Mouse (Mus musculus) G1E (cell line): ENCODE measurements at regions not wholly inside any gene's neighbourhood (a gene's known extent, or its start where the extent isn't known, plus 50 kb on each side); places are given as distances from the start of the nearest gene placed in this dataset.

ENCODE experiments used
- ATAC-seq: 2 replicates; pipeline ENCODE4 v1.8.0; 2016; ENCODE audit warnings: mild to moderate bottlenecking; ENCODE audit not compliant: insufficient number of reproducible peaks, poor library complexity, low FRiP score, severe bottlenecking; ENCODE audit errors: extremely low read depth
- DNase-seq: peaks from one replicate; pipeline ENCODE4 v3.0.0; 2012; ENCODE audit warnings: low spot score
- H3K27me3 ChIP-seq: 2 replicates; pipeline ENCODE4 v1.6.1; 2012; ENCODE audit warnings: mild to moderate bottlenecking, low read length, inconsistent platforms; ENCODE audit not compliant: insufficient read depth
- H3K36me3 ChIP-seq: replicated peaks from 2 replicates; pipeline ENCODE3; 2012; ENCODE audit warnings: mild to moderate bottlenecking, inconsistent platforms
- H3K4me1 ChIP-seq: 2 replicates; pipeline ENCODE4 v1.6.1; 2012; ENCODE audit warnings: low read depth, low read length, inconsistent platforms, mixed read lengths; ENCODE audit not compliant: insufficient read depth
- H3K4me3 ChIP-seq: 2 replicates; pipeline ENCODE4 v1.5.1; 2012; ENCODE audit warnings: low read depth, mild to moderate bottlenecking, inconsistent platforms, low read length, moderate library complexity, mixed read lengths
- H3K9me3 ChIP-seq: replicated peaks from 2 replicates; pipeline ENCODE4 v1.6.1; 2012; ENCODE audit warnings: inconsistent platforms
- CTCF ChIP-seq: IDR thresholded peaks from 2 replicates; pipeline ENCODE4 v1.5.1; 2012; ENCODE audit warnings: low read depth, low read length, inconsistent platforms, mixed read lengths
- GATA1 ChIP-seq: IDR thresholded peaks from 2 replicates; pipeline ENCODE4 v1.6.1; 2012; ENCODE audit warnings: borderline replicate concordance, low read length, inconsistent platforms, mixed read lengths
- GATA2 ChIP-seq: IDR thresholded peaks from 2 replicates; pipeline ENCODE4 v1.6.1; 2012; ENCODE audit warnings: low read depth, low read length, inconsistent platforms, borderline replicate concordance
- POLR2AphosphoS5 ChIP-seq: IDR thresholded peaks from 2 replicates; pipeline ENCODE4 v1.6.1; 2012; ENCODE audit warnings: low read depth, low read length, inconsistent platforms; ENCODE audit not compliant: insufficient replicate concordance
- TAL1 ChIP-seq: conservative IDR thresholded peaks from 2 replicates; pipeline ENCODE4 v1.6.1; 2012; ENCODE audit warnings: low read depth, low read length, inconsistent platforms, mixed read lengths

DNA sequence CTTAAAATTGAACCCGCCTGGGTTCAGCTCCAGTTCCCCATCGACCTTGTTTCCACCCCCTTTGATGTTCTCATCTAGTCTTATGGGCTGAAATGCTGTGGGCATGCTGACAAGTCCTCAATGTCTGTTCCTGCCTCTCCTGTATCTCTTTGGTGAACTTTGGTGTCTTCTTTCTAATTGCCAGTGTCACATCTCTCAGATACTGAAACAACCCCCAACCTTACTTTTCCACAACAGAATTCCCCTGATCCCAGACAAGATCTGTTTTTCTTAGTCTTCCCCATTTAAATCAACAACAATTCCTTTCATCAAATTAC, 303.5 kb downstream of the Plpp3 start:
- Histone ChIP-seq H3K4me1 (no peaks in the 10 kb centered on the region), H3K9me3 (peaks cover 22% of the 10 kb centered on the region), H3K36me3 (no peaks in the 10 kb centered on the region), H3K27me3 (no peaks in the 10 kb centered on the region), H3K4me3 (no peak overlapping the region)
- DNase-seq (no peak), ATAC-seq (no peak)
- no peak for TF ChIP-seq GATA2
- TF ChIP-seq POLR2AphosphoS5: no peak

- ATAC-seq (no peak), DNase-seq (no peak)
- H3K36me3 ChIP-seq: no peaks in the 10 kb centered on the region
- H3K27me3 ChIP-seq: no peaks in the 10 kb centered on the region
- H3K4me3 ChIP-seq: no peak overlapping the region
- H3K9me3 ChIP-seq: peaks cover 26% of the 10 kb centered on the region
- TF ChIP-seq GATA2: no peak
- TF ChIP-seq TAL1: no peak
- TF ChIP-seq GATA1: no peak
- TF ChIP-seq CTCF: no peak
- no peak for TF ChIP-seq POLR2AphosphoS5
- H3K4me1 ChIP-seq: no peaks in the 10 kb centered on the region
Measured at GRCm38 (mm10) chr4:105467811-105468210, 310.7 kb downstream of the Plpp3 start.

DNA sequence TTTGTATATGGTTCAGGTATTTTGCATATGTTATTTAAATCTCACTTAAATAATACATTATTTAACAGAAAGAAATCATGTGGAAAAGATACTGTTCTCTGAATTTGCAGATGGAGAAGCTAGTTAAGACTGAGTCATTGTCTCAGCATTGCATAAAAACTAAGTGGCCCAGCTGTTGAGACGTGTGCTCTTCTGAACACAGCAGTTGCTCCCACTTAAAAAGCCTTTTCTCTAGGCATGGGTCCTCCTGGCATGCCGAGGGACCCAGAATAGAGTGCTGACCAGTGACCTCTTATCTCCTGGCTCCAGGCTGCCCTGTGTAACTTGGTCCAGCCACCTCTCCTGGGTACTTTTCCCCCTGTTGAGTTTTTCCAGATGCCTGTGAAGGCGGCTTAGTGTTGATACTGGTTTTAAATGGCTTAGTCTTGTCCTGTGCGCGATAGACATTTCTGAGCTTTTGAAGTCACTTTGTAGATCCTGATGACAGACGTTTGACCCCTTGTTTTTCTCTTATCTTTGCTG, 312.2 kb downstream of the Plpp3 start:
- no peak for TF ChIP-seq GATA2
- no peak for TF ChIP-seq POLR2AphosphoS5
- TF ChIP-seq GATA1: no peak
- no peak for TF ChIP-seq TAL1
- no peak for TF ChIP-seq CTCF
- Histone ChIP-seq H3K36me3 (no peaks in the 10 kb centered on the region), H3K4me1 (no peaks in the 10 kb centered on the region), H3K9me3 (peaks cover 31% of the 10 kb centered on the region), H3K27me3 (no peaks in the 10 kb centered on the region), H3K4me3 (no peak overlapping the region)
- ATAC-seq (no peak), DNase-seq (no peak)

GRCm38 (mm10) chr4:105474765-105475560, 314.7 kb upstream of the Gm12728 start:
- Histone ChIP-seq H3K4me3 (no peak overlapping the region), H3K4me1 (no peaks in the 10 kb centered on the region), H3K36me3 (no peaks in the 10 kb centered on the region), H3K27me3 (no peaks in the 10 kb centered on the region), H3K9me3 (peaks cover 38% of the 10 kb centered on the region)
- TF ChIP-seq POLR2AphosphoS5 (no peak), GATA2 (no peak), GATA1 (no peak), CTCF (no peak)
- DNase-seq (no peak), ATAC-seq (no peak)

DNA sequence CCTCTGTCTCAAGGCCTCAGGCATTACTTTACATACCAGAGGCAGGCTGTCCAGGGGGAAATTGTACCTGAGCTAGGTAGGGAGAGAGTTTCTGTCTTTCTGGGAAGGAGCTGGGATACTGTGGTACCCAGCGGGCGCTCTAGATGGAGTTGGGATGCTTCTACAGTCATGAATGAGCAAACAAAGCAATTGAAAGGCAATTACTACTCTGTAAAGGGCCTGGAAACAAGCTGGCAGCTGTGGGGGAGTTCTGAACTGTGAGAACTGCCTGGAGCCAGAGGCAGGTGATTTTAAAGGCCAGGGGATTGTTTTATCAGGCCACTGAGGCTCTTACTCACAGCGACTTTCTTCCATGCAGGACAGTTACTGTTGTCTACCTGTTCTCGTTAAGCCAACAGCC, 313.3 kb upstream of the Gm12728 start:
- Histone ChIP-seq H3K27me3 (no peaks in the 10 kb centered on the region), H3K4me3 (no peak overlapping the region), H3K36me3 (no peaks in the 10 kb centered on the region), H3K9me3 (peaks cover 40% of the 10 kb centered on the region), H3K4me1 (no peaks in the 10 kb centered on the region)
- TF ChIP-seq GATA2 (no peak), TAL1 (no peak), CTCF (no peak), POLR2AphosphoS5 (no peak), GATA1 (no peak)
- ATAC-seq (no peak), DNase-seq (no peak)

- Histone ChIP-seq H3K27me3 (no peaks in the 10 kb centered on the region), H3K9me3 (peaks cover 8% of the 10 kb centered on the region), H3K36me3 (no peaks in the 10 kb centered on the region), H3K4me1 (no peaks in the 10 kb centered on the region), H3K4me3 (no peak overlapping the region)
- TF ChIP-seq GATA2 (no peak), POLR2AphosphoS5 (no peak), CTCF (no peak), GATA1 (no peak), TAL1 (no peak)
- DNase-seq (no peak), ATAC-seq (no peak)
Measured at GRCm38 (mm10) chr4:105486376-105486775, 303.3 kb upstream of the Gm12728 start.
